Mouse (Mus musculus) left cerebral cortex, adult 2 months (tissue): ENCODE measurements at regions not wholly inside any gene's neighbourhood (a gene's known extent, or its start where the extent isn't known, plus 50 kb on each side); places are given as distances from the start of the nearest gene placed in this dataset.

Experiments used
- DNase-seq, 2 experiments: peaks; one replicate each; pipeline ENCODE4 v3.0.0; 2021 to 2022; ENCODE audit warnings: low spot score in 2 of 2, mixed read lengths in 1 of 2; ENCODE audit errors: extremely low spot score in 1 of 2
- H3K27ac ChIP-seq: fragments of 200-600 bp; 2 replicates; pipeline ENCODE4 v1.8.1; 2022
- H3K4me3 ChIP-seq: fragments of 200-600 bp; 2 replicates; pipeline ENCODE4 v1.8.1; 2022
- CTCF ChIP-seq: fragments of 200-600 bp; IDR thresholded peaks from 2 replicates; pipeline ENCODE4 v1.8.1; 2022; ENCODE audit warnings: antibody characterized with exemption, mild to moderate bottlenecking, moderate library complexity
- intact Hi-C: fragments of 180-260 bp; cut with DNase I; formaldehyde crosslinking; loops from one replicate; pipeline ENCODE4 v1.15.1; 2025

DNA sequence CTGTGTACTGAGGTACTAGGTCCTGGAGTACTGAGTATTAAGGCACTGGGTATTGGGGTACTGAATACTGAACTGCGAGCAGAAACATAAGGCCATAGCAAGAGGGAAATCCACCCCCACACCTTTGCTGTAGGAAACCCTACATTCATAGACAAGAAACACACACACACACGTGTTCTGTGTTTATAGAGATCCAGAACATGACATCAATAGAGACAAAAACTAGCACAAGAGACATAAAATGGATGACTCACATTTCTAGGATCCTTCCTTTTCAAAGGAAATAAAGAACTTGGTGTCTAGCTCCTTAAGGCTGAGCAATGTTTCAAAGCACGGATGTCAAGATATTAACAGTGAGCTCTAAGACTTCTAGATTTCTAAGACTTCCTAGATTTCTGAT lies 49.9 kb upstream of the Nepro start:
- no peak overlapping the region for H3K4me3 ChIP-seq
- intact Hi-C loops: no loop called here
- no peak overlapping the region for H3K27ac ChIP-seq
- no peak for DNase-seq
- TF ChIP-seq CTCF: no peak

DNA sequence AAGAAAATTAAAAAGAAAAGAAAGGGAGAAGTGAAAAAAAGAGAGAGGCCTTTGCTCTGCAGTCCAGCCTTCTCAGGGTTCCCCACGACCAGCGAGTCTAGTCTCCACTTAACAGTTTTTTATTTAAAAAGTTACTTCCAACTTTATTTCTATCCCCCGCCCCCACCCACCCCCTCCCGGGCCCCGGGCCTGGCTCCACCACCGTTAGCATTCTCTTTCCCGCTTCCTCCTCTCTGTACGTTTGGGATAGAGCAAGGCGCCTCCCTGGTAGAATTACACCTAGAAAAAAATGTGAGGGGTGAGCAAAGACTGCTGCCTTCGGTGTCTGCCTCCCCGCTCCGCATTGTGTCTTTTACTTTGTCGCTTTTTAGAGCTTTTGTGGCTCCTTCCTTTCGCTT lies 51.7 kb upstream of the Nepro start:
- no peak for TF ChIP-seq CTCF
- no peak for DNase-seq
- H3K27ac ChIP-seq: no peak overlapping the region
- intact Hi-C loops: no loop called here
- H3K4me3 ChIP-seq: no peak overlapping the region

DNA sequence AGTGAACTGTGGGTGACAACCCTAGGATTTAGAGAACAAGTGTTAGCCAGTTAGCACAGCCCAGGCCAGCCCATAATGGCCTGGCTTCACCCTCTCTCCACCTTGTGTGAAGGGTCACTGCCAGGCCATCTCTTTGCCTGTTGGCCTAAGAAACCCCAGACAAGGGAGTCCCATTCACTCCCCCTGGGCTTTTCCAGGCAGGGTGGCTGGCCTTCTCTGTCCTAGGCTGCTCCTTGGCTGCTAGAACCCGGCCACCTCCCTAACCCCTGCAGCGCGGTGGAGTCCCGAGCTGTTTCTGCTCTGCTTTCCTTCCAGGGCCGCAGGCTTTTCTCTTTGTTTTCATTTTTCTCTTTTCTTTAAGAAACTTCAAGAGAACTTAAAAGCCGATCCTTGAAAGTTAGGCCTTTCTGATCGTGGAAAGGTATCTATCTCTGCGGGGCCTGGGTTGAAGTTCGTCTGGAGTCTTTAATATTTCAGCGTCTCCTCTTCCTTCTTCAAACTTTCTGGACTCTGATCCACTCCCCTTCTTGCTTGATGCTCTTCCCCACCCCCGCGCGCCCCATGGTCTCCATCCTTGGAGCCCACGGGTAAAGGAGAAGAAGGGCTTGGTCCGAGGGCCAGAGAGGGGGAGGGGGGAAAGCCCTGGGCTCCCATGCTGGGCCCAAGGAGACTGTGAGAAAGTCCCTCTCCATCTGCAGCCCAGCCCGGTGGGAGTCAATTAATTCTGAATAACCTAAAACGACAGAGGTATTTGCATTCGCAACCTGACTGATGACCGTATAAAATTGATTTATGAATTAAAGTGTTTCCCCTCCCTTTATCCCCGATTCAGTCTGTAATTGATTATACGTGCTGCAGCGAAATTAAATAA lies 52.3 kb upstream of the Nepro start:
- intact Hi-C loops: no loop called here
- no peak for DNase-seq
- H3K4me3 ChIP-seq: no peak overlapping the region
- no peak for TF ChIP-seq CTCF
- no peak overlapping the region; the same call in 1 of the 2 replicates for H3K27ac ChIP-seq

DNA sequence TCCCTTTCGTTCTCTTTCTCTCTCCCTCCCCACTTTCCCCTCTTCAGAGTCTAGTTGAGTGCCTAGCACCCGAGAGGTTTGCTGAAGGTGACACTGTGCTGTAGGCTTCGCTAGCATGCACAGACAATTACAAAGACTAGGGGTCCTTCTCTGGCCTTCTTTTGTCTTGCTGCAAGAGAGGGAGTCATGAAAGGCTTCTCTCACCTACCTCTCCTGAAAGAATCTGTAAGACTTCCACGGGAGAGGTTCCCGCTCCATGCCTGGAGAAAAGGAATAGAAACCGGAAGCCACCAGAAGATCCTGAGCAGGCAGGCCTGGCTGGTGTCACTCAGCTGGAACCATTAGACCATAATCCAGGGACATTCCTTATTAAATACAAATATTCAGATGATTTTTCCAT lies 56.0 kb upstream of the Nepro start:
- DNase-seq: no peak
- Histone ChIP-seq H3K27ac (no peak overlapping the region), H3K4me3 (no peak overlapping the region)
- intact Hi-C loops: no loop called here
- TF ChIP-seq CTCF: no peak

DNA sequence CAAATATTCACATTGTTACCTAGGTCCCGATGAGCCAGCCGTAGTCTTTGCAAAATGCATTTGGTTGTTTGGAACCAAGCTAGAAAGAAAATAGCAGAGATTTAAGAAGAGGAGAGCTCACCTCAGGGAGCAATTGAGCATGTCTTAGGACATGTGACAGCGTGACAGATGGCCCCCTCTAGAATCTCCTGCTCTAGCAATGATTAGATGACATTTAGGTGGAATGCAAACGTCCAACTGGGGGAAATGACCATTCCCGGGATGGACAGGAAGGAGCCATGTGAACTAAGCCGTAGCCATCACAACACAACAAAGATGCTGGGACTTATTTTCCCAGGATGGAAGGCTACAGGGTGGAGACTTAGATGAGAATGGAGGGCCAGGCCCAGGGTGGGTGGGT lies 57.0 kb upstream of the Nepro start:
- H3K4me3 ChIP-seq: no peak overlapping the region
- no peak for DNase-seq
- no peak for TF ChIP-seq CTCF
- H3K27ac ChIP-seq: no peak overlapping the region
- intact Hi-C loops: no loop called here

DNA sequence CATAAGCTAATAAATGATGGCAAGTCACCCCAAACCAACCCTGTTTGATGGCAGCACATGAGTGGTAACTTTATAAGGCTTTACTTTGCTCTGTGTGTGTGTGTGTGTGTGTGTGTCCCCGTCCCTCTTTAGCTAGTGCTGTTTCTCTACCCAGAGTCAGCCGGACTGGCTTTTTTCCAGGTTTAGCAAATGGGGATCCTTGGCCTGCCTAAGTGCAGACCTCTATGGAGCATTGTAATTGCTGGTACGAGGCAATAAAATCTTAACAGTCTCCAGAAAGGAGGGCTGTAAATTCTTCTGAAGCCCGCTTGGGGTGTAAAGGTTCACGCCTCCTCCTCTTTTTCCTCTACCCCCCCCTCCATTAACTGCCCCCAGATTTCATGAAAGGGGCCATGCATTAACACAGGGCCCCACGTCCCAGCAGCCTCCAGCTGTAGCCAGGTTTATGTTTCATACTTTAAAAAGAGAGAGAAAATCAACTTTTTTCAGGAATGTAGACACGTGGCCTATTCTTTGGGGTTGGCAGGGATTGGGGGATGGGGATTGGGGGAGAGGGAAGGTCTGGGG lies 57.6 kb upstream of the Nepro start:
- TF ChIP-seq CTCF: no peak
- H3K27ac ChIP-seq: no peak overlapping the region
- no peak overlapping the region for H3K4me3 ChIP-seq
- no peak for DNase-seq
- intact Hi-C loops: no loop called here

DNA sequence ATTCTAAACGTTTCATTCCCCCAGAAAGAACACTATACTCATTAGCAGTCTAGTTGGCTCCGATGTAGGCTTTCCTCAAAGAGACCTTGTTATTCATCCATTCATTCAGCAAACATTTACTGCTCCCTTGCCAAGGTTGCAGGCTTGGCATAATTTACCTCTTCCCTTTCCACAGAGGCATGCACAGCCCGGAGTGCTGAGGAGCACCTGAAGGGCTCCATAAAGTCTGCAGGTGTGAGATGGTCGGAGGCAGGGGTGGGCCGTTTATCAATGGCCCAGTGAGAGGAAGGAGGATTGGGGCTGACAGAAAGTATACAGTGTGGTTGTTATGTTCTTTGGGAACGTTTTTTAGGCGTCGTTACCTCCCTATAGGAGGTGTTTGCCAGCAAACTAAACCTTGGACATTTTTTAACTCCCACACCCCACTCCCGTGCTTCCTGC lies 58.6 kb upstream of the Nepro start:
- intact Hi-C loops: no loop called here
- Histone ChIP-seq H3K4me3 (no peak overlapping the region), H3K27ac (no peak overlapping the region)
- TF ChIP-seq CTCF: no peak
- DNase-seq: no peak

DNA sequence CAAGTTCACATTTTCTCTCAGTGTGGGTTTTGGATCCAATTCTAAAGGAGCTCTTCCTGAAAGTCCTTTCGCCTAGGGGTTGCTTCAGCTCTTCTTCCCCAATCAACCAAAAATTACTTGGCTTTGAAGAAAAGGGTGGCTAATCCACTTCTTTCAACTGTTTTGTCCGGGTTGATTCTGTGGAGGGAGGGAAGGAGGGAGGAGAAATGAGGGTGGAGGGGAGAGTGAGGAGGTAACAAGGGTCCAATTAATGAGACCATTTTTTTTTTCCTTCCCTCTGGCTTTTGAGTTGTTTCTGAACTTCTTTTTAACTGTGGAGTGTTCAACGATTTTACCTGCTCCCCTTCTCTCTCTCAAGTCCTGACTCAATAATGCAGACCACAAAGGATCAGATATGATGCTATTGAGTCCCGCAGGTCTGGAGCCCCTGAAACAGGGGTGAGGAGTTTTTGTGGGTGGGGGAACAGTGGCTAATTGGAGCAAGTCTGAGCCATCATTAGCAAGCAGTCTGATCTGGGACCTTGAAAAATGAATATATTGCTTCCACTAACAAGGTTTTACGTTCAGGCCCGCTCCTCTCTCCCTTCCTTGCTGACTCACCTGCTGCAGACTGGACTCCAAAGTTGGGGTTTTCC lies 61.0 kb upstream of the Nepro start:
- Histone ChIP-seq H3K4me3 (no peak overlapping the region), H3K27ac (no peak overlapping the region)
- no peak for DNase-seq
- no peak for TF ChIP-seq CTCF
- intact Hi-C loops: no loop called here

DNA sequence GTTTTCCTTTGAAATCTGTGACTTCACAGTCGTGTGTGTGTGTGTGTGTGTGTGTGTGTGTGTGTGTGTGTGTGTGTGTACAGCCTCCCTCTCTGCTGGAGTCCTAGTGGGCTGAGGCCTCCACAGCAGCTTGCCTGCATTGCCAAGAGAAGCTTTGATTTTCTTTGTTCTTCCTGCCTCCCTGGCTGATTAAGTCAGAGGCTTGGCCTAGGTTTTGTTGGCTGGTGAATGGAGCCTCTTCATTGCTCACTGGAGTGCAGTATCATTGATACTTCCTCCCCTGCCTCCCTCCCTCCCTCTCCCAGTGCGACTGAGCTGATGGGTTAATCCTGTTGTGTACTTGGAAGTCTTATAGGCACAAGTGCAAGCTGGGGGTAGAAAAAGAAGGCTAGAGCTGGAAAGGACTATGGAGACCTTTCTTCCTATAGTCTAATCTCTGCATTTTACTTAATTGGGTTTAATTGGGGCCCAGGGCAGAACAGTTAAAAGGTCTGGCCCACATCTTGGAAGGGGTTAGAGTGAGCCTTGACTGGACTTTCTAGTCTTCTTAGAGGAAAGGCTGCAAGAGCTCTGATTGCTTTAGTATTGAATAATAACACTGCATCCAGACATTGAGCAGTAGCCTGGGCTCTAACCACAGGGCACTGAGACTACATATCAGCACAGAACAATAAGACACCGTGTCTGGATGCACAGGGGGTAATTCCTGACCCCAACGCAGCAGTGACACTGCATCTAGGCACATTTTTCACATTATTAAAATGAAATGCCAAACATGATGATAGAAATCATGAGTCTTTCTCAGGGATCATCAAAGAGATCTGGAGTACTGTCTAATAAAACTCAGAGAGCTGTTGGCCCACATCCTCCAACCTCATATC lies 62.9 kb upstream of the Nepro start:
- H3K27ac ChIP-seq: no peak overlapping the region
- TF ChIP-seq CTCF: no peak
- DNase-seq: no peak
- H3K4me3 ChIP-seq: no peak overlapping the region
- intact Hi-C loops: no loop called here

DNA sequence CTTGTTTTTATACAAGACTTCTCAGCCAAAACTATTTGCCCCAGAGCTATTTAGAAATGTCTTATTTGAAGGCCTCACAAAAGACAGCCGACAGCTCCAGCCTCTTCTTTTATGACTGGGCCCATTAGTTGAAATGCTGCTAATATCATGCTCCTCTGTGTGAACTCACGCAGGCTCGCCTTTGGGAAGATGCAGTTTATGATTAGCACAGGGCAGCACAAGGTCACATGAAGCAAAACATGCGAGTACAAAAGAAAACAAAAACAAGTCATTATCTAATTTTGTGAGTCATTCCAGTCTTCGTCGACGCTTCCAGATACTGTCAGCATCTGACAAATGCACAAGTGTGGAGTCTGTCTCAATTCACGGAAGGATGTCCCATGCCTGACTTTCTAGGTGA lies 65.8 kb upstream of the Nepro start:
- TF ChIP-seq CTCF: no peak
- intact Hi-C loops: no loop called here
- DNase-seq: no peak
- Histone ChIP-seq H3K27ac (no peak overlapping the region), H3K4me3 (no peak overlapping the region)

DNA sequence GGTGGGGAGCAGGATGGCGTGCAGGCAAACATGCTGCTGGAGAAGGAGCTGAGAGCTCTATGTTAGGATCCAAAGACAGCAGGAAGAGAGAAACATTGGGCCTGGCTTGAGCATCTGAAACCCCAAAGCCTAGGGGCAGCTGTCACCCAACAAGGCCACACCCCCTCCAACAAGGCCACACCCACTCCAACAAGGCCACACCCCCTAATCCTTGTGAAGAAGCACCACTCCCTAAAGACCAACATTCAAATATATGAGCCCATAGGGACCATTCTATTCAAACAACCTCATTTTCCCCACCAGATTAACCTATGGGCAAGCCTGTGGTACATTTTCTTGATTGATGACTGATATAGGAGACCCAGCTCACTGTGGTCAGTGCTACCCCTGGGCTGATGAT lies 67.9 kb upstream of the Nepro start:
- intact Hi-C loops: no loop called here
- TF ChIP-seq CTCF: no peak
- Histone ChIP-seq H3K4me3 (no peak overlapping the region), H3K27ac (no peak overlapping the region)
- DNase-seq: no peak

DNA sequence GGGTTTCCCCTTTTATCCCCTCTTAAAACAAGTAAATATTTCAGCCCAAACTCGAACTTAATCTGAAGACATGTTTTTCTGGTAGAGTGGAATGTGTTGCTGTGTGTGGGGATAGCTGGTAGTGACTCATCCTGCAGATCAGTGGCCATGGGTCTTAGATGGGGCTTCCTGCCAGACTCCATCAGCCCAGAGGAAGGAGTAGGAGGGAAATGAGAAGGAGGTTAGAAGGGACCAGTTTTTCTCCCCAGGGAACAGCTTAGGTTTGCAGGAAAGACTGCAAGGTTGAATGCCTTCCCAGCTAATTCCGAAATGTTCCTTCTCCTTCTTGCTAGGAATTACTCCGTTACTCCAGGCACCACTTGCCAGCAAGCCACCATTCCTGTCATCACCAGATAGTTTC lies 68.8 kb upstream of the Nepro start:
- DNase-seq: no peak
- Histone ChIP-seq H3K4me3 (no peak overlapping the region), H3K27ac (no peak overlapping the region)
- TF ChIP-seq CTCF: no peak
- intact Hi-C loops: no loop called here
